Mouse (Mus musculus) left cerebral cortex, adult 18-20 months (tissue): ENCODE measurements around the gene Sis. TPM values are rescaled to one million over a fixed set of nuclear protein-coding genes. Genes with fewer than 3 reads are reported as not detected.

Experiments
- DNase-seq, 2 experiments: peaks; one replicate each; pipeline ENCODE4 v3.0.0; 2021 to 2022; ENCODE audit warnings: low spot score in 2 of 2, mixed read lengths in 1 of 2
- long read RNA-seq, 2 experiments: library from polyadenylated mRNA; stranded (forward); transcript quantifications; one replicate each; pipeline ENCODE4 v2.0.0; 2021
- total RNA-seq, 2 experiments: library from RNA; stranded (reverse); gene quantifications; 2 replicates each; pipeline ENCODE4 v1.2.3; 2021

Sis gene
- total RNA-seq: not detected
- long read RNA-seq, experiment 1: 0 reads
- long read RNA-seq, experiment 2: 0 reads

- DNase-seq: no peak
Observed at GRCm38 (mm10) chr3:72967675-72968074, at the start of gene Sis. TSS of gene Sis (minus strand) at chr3:72967863.

GRCm38 (mm10) chr3:73006045-73006444 lies 38.4 kb upstream of the Sis start:
- no peak for DNase-seq

DNA sequence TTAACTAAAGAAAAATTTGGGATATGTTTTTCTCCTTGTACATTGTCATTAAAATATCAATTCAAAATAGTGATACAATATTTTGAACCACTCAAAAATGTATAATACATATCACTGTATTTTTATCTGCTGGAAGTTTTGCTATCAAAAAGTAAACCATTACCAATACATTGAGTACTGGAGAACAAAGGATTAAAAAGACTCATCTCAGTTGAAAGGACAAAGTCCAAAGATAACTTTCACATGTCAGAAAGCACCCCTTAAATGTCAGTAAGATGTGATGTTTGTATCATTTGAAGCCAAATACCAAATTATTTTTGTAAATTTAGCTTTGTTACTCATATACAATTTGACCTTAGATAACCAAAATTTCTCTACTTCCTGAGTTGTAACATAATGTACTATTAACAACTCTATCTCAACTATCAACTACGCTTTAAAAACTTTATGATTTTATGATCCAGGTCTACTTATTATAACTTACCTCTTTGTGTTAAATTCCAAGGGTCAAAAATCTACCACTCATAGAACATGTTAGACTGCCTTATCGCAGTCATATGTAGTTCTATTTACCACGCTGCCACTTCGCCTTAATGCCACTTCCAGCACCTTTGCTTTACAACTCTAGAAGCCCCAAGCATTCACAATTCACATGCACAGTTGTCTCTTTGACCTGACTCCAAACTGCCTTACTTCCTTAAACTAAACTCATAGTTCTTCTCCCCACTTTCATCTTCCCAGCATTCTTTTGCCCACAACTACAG lies 35.5 kb upstream of the Sis start:
- DNase-seq: no peak

DNA sequence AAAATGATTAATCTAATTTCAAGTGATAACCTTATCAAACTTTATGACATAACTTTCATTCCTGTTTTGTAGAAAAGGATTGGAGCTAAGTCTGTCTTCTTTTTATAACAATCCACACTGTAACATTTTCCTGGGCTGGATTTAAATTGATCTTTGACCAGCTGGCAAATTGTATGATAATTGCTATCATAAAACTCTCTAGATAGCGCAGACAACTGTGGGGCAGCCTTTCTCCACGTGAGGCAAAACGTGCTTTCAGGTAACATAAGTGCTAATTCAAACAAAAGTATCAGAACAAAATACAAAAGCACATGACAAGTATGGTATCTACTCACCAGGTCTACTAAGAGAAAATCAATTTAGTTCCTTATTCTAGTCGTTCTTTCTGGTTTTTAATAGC lies 29.9 kb upstream of the Sis start:
- DNase-seq: no peak

DNA sequence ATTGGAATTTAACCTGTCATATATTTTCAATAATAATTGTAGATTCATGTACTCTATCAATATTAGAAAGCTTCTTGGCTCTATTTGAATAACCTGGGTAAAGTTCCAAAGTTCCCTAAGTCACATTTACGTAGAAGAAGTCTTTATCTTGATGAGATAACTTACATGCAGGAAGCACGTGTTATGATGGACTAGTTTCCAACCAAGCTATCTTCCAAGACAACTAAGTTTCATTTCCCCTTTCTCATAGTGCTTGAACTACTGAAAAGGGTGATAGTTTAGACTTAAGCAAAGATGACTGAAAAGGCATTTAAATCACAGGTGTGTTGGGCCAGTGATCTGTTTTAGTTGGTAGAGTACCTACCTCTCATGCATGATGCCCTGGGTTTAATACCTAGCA lies 23.3 kb upstream of the Sis start:
- DNase-seq: no peak

GRCm38 (mm10) chr3:72976602-72977001 lies 8.9 kb upstream of the Sis start:
- DNase-seq: no peak

DNA sequence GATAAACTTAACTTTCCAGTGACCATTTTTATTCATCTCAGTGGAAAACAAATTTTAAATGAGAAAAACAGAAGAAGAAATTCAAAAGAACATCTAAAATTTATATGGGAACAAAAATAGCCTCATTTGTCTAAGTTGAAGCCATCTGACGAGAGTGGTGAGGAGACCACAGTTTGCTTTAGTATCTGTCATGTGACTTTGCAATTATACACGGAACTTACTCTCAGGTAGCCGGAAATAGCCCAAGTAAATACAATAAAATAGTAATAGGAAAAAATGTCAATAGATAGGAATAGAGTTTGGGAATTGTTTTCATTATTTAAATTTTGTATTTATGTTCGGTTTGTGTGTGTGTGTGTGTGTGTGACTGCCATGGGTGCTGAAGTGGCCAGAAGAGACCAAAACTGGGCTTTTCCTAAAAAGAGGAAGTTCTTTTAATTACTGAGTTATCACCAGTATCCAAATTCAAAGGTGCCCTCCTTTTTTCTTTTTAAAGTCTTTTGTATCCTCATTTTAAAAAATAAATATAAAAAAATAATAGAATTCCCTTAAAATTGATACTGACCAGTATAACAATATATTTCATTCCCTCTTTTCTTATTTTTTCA lies 48.6 kb downstream of the Sis start:
- DNase-seq: no peak

GRCm38 (mm10) chr3:72882501-72882900 lies 85.2 kb downstream of the Sis start:
- DNase-seq: no peak

DNA sequence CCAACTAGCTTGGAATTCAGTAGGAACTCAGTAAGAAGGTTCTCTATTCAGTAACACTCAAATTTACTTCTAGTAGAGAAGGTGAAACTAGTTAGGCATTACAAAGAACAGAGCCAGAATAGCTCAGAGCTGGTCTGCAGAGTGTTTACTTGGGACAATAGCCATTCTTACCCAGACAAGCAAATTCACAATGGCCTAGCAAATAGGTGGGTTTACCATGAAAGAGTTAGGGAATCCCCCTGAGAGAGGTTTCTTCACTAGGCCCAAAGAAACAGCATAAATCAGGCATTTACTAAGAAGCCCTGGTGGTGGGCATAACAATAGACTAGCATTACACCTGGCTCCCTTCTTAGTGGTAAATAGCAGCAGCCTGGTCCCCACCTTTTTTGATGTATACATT lies 99.5 kb downstream of the Sis start:
- DNase-seq: no peak

- no peak for DNase-seq
Observed at GRCm38 (mm10) chr3:72858738-72859137, 108.9 kb downstream of the Sis start.

DNA sequence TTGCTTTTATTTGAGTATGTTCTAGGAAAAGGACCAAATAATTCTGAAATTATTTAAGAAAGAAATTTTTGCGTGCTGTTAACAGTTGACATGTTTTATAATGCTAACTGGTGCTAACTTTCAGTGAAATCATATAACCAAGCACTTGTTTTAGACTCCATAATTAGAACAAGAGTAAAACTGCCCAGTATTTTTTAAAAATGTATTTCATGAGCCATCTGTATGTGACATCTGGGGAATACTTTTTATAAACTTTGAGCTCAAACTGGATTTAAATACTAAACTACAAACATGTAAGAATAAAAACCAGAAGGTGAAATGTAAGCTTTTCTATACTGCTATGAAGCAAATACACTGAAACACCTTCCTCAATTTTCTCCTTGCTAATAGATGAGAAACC lies 112.3 kb downstream of the Sis start:
- no peak for DNase-seq

DNA sequence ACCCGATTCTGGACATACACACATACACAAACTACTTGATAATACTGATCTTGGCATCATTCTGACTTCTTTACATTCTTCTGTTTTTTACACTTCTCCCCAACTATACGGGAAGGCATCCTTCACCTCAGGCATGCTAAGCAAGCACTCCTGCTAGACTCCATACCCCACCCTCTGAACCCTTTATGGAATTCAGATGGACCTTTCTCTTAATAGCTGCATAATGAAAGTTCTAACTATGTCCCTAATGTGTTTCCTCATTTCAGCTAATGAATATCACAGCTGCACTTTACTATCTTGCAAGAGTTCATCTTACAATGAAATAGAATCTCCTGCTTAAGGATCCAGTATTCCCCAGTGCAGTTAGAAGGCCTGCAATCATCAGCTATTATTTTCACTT lies 127.0 kb downstream of the Sis start:
- no peak for DNase-seq

Other genes starting within 250 kb of the Sis start
- 10 to 100 TPM; 56.8 to 64.3 TPM for gene Slitrk3, start 89.9 kb upstream of the Sis start, total RNA-seq